19 mouse cellular contexts compared by ENCODE assay signal in the genomic region with DNA sequence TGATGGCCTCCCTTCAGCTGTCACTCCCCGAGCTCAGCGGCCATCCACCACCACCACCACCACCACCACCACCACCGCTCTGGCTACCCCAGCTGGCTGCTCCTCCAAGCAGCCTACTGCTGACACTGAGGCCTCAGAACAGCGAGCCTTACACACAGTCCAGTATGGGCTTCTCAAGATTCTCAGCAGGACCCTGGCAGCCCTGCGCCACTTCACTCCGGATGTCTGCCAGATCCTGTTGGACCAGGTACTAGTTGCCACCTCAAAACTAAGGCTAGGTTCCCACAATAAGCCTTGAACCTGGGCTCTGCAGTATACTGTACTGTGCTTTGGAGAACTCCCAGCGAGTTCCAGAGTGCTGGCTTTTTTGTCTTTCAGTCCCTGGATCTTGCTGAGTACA.
"Had no signal": no experiment of that assay in that cellular context is flagged by ENCODE, and none has a peak within 500 bp of the region (broad histone marks: within the 10 kb centered on the region; RNA-seq: fewer than 3 reads in every experiment).

No protein-coding gene starts in this region.

- ATAC-seq: liver, postnatal 0 days; midbrain, embryonic 15.5 days had no signal

- H3K27me3 ChIP-seq: limb, embryonic 12.5 days; liver, embryonic 13.5 days; lung, embryonic 15.5 days; megakaryocyte, embryonic 14.5 days; midbrain, embryonic 15.5 days; neural tube, embryonic 13.5 days had no signal

- H3K9me3 ChIP-seq: limb, embryonic 12.5 days; liver, embryonic 13.5 days; lung, embryonic 15.5 days; megakaryocyte, embryonic 14.5 days; midbrain, embryonic 15.5 days; neural tube, embryonic 13.5 days had no signal

- H3K27ac ChIP-seq: limb, embryonic 12.5 days; liver, embryonic 13.5 days; lung, embryonic 15.5 days; macrophage; midbrain, embryonic 15.5 days; neural tube, embryonic 13.5 days had no signal

- H3K4me1 ChIP-seq: limb, embryonic 12.5 days; liver, embryonic 13.5 days; lung, embryonic 15.5 days; midbrain, embryonic 15.5 days; neural tube, embryonic 13.5 days had no signal

- DNase-seq: kidney, postnatal 10 days; layer of hippocampus, adult 9-11 months; layer of hippocampus, postnatal 36 days; liver; liver, embryonic 13.5 days; liver, postnatal 0 days; lung, postnatal 14 days; retina, postnatal 1 day; right cerebral cortex, postnatal 4 days; spleen, adult 18-20 months; thymus, adult 2 months; thymus, postnatal 4 days had no signal

- H3K9ac ChIP-seq: limb, embryonic 12.5 days; liver, embryonic 13.5 days; liver, postnatal 0 days; lung, embryonic 15.5 days; midbrain, embryonic 15.5 days; neural tube, embryonic 13.5 days had no signal

- H3K4me2 ChIP-seq: limb, embryonic 12.5 days; liver, embryonic 13.5 days; lung, embryonic 15.5 days; midbrain, embryonic 11.5 days; midbrain, embryonic 15.5 days; neural tube, embryonic 13.5 days had no signal

- H3K4me3 ChIP-seq: limb, embryonic 12.5 days; liver, embryonic 13.5 days; lung, embryonic 15.5 days; megakaryocyte, embryonic 14.5 days; midbrain, embryonic 15.5 days; neural tube, embryonic 13.5 days had no signal
